ENCODE assay signal across 16 mouse cellular contexts in genomic region chr9:115209737-115210136, GRCm38 (mm10).
"Had no signal": no experiment of that assay in that cellular context is flagged by ENCODE, and none has a peak within 500 bp of the region (broad histone marks: within the 10 kb centered on the region; RNA-seq: fewer than 3 reads in every experiment).

No protein-coding gene starts in this region.

- DNase-seq: kidney, adult 18-20 months; kidney, postnatal 10 days; kidney, postnatal 4 days; lung, embryonic 14.5 days; lung, postnatal 10 days; lung, postnatal 4 days; thymus, adult 2 months; thymus, postnatal 25 days had no signal

- H3K4me2 ChIP-seq: intestine, embryonic 15.5 days; limb, embryonic 15.5 days; lung, embryonic 14.5 days; midbrain, embryonic 13.5 days; neural tube, embryonic 15.5 days; stomach, embryonic 15.5 days had no signal

- H3K27ac ChIP-seq: intestine, embryonic 15.5 days; left cerebral cortex, adult 2 months; limb, embryonic 15.5 days; midbrain, embryonic 13.5 days; stomach, embryonic 15.5 days had no signal

- H3K27me3 ChIP-seq: intestine, embryonic 15.5 days; limb, embryonic 15.5 days; midbrain, embryonic 13.5 days; neural tube, embryonic 15.5 days; stomach, embryonic 15.5 days had no signal

- H3K36me3 ChIP-seq: intestine, embryonic 15.5 days; limb, embryonic 15.5 days; neural tube, embryonic 15.5 days; stomach, embryonic 15.5 days had no signal

- ATAC-seq: intestine, embryonic 15.5 days; midbrain, embryonic 13.5 days had no signal

- H3K9ac ChIP-seq: intestine, embryonic 15.5 days; limb, embryonic 15.5 days; lung, embryonic 14.5 days; midbrain, embryonic 13.5 days; neural tube, embryonic 15.5 days; stomach, embryonic 15.5 days had no signal

- H3K4me3 ChIP-seq: intestine, embryonic 15.5 days; left cerebral cortex, adult 2 months; limb, embryonic 15.5 days; megakaryocyte, embryonic 14.5 days; midbrain, embryonic 13.5 days; myocyte; neural tube, embryonic 15.5 days; stomach, embryonic 15.5 days had no signal

- H3K9me3 ChIP-seq: intestine, embryonic 15.5 days; limb, embryonic 15.5 days; megakaryocyte, embryonic 14.5 days; midbrain, embryonic 13.5 days; neural tube, embryonic 15.5 days; stomach, embryonic 15.5 days had no signal
